Mouse (Mus musculus) heart, postnatal 0 days (tissue): Measurements from ENCODE around the gene Top2a.

Experiments used
- CTCF ChIP-seq: IDR thresholded peaks from 2 replicates; pipeline ENCODE4 v1.5.1; 2016; ENCODE audit warnings: antibody characterized with exemption, control low read depth, low read depth
- EP300 ChIP-seq: IDR thresholded peaks from 2 replicates; pipeline ENCODE4 v1.6.1; 2016; ENCODE audit warnings: antibody characterized with exemption, low read depth

DNA sequence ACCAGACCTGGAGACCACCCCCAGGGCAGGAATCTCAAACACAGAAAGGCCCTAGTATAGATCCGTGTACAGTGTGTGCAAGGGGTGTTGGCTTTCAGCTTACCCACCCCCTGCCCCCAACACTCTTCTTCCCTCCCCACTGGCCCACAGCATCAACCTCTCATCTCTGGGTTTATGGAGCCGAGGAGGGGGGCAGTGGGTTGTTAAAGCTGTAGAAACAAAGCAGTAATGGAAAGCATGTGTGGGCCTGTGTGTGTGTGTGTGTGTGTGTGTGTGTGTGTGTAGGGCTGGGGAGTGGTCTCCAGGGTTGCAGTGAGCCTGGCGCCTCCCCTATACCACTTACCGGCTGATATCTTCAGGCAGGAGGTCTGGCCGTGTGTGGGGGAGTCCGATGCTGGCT is 47.9 kb upstream of the Top2a start:
- TF ChIP-seq CTCF (no peak), EP300 (no peak)
